Comparison of ENCODE assay signal across 8 mouse cellular contexts in genomic region chr5:117135869-117136268, GRCm38 (mm10). TPM values are rescaled to one million over a fixed set of nuclear protein-coding genes. Genes with fewer than 3 reads are reported as not detected.
DNase-seq lines count a peak whose midpoint lies in the region; ATAC-seq and TF ChIP-seq lines count a peak whose summit lies in the region.

No protein-coding gene starts in this region.

- H3K4me1 ChIP-seq in erythroblast, embryonic 14.5 days (ENCODE audit: control insufficient read depth): peaks cover 90% of the 10 kb centered on the region
- peaks cover 22% of the 10 kb centered on the region for H3K4me1 ChIP-seq in kidney, postnatal 0 days (replicated peaks; ENCODE audit: insufficient read depth, low read length)

- peak overlapping the region; percentile 85 for H3K4me3 ChIP-seq in erythroblast, embryonic 14.5 days (replicated peaks)
- no peak overlapping the region for H3K4me3 ChIP-seq in kidney, postnatal 0 days (replicated peaks; ENCODE audit: low read depth, low read length)
- peak overlapping the region; percentile 76 for H3K4me3 ChIP-seq in macrophage (ENCODE audit: inconsistent target)

- peaks cover 100% of the 10 kb centered on the region for H3K79me2 ChIP-seq in macrophage (ENCODE audit: inconsistent target)

- 0 out of 2 replicates have a peak overlapping the region, but pooled peaks have one; percentile 13 for H3K9ac ChIP-seq in kidney, postnatal 0 days (ENCODE audit: low read depth, low read length)

- no peak overlapping the region for H3K27ac ChIP-seq in kidney, postnatal 0 days
- H3K27ac ChIP-seq in macrophage: peak overlapping the region; percentile 92

- H3K9me3 ChIP-seq in erythroblast, embryonic 14.5 days (ENCODE audit: control insufficient read depth, low read length): no peaks in the 10 kb centered on the region
- H3K9me3 ChIP-seq in kidney, postnatal 0 days (replicated peaks; ENCODE audit: low read length): no peaks in the 10 kb centered on the region

- H3K27me3 ChIP-seq in erythroblast, embryonic 14.5 days (ENCODE audit: control insufficient read depth): no peaks in the 10 kb centered on the region
- H3K27me3 ChIP-seq in kidney, postnatal 0 days (ENCODE audit: insufficient read depth, low read length): no peaks in the 10 kb centered on the region

- H3K4me2 ChIP-seq in kidney, postnatal 0 days (ENCODE audit: low read length): peak overlapping the region; percentile 27

- peaks cover 52% of the 10 kb centered on the region for H3K36me3 ChIP-seq in erythroblast, embryonic 14.5 days (ENCODE audit: control insufficient read depth)
- no peaks in the 10 kb centered on the region for H3K36me3 ChIP-seq in kidney, postnatal 0 days (ENCODE audit: insufficient read depth, low read length)
- peaks cover under 1% of the 10 kb centered on the region; the same call in 1 of the 2 replicates for H3K36me3 ChIP-seq in macrophage (ENCODE audit: inconsistent target)

- peak; percentile 63 for DNase-seq in testis, postnatal 10 days (ENCODE audit: low spot score)
- DNase-seq in testis, postnatal 14 days (ENCODE audit: low spot score): no peak
- peak; percentile 86 for DNase-seq in kidney, postnatal 0 days (ENCODE audit: low spot score)
- peak; percentile 72 for DNase-seq in thymus, postnatal 14 days
- DNase-seq in cerebellum, postnatal 25 days: no peak

- TF ChIP-seq CTCF in kidney, postnatal 0 days (IDR thresholded peaks at IDR 0.05; ENCODE audit: low read depth): no peak

- WGBS in kidney, postnatal 0 days: 5% methylated on average over 9 of the region's 9 CpGs
- 3% methylated on average over 9 of the region's 9 CpGs for WGBS in macrophage (ENCODE audit: missing documents)

- ATAC-seq in kidney, postnatal 0 days (replicated peaks; ENCODE audit: low FRiP score, low read depth): peak; percentile 78
- ATAC-seq in cerebellum, adult (ENCODE audit: insufficient number of reproducible peaks, low FRiP score, low TSS enrichment): no peak

RNA-seq across cellular contexts. Expression of gene Taok3, which starts 15.9 kb away (rescaled TPM):
- polyA plus RNA-seq in erythroblast, embryonic 14.5 days (2012): 5.1 and 5.4 TPM in 2 replicates
- polyA plus RNA-seq in kidney, postnatal 0 days (2015; fragmentation: Nextera tagmentation; extraction: Ambion mirVana): 16.1 and 19.8 TPM in 2 replicates
- total RNA-seq in macrophage (2018; cell fraction: chromatin; rRNA removed): 100 to 1,000 TPM in 24 of 26 experiments, 10 to 100 TPM in 2; 88.3 to 515 (median 403) TPM
- total RNA-seq in macrophage (2018; cell fraction: cytosol; rRNA removed): 100 to 1,000 TPM in 23 of 26 experiments, 10 to 100 TPM in 3; 69.6 to 129 (median 112) TPM
- 100 to 1,000 TPM in 24 of 26 experiments, 10 to 100 TPM in 2; 72.7 to 300 (median 200) TPM for total RNA-seq in macrophage (2018; cell fraction: nucleus; rRNA removed)
- polyA plus RNA-seq in macrophage (2018): 77.8 to 173 TPM (median 90.5 TPM) in 3 replicates

RNA-seq across cellular contexts. Expression of gene Suds3, which starts 20.0 kb away (rescaled TPM):
- polyA plus RNA-seq in erythroblast, embryonic 14.5 days (2012): 8.0 and 8.8 TPM in 2 replicates
- 69.3 and 69.5 TPM in 2 replicates for polyA plus RNA-seq in kidney, postnatal 0 days (2015; fragmentation: Nextera tagmentation; extraction: Ambion mirVana)
- 100 to 1,000 TPM in 1 of 26 experiments, 10 to 100 TPM in 25; 16.4 to 115 (median 53.8) TPM for total RNA-seq in macrophage (2018; cell fraction: chromatin; rRNA removed)
- 10 to 100 TPM; 33.5 to 56.0 (median 44.2) TPM for total RNA-seq in macrophage (2018; cell fraction: cytosol; rRNA removed)
- total RNA-seq in macrophage (2018; cell fraction: nucleus; rRNA removed): 10 to 100 TPM; 19.6 to 83.1 (median 39.0) TPM
- polyA plus RNA-seq in macrophage (2018): 50.8 to 76.9 TPM (median 59.2 TPM) in 3 replicates

Comparison
In these comparisons a context has a peak if more than half of its experiments do, and no peak if none do; other contexts are left out.
1. DNase-seq: peak in testis, postnatal 10 days (single experiment), kidney, postnatal 0 days (single experiment) and thymus, postnatal 14 days (single experiment); none in testis, postnatal 14 days (single experiment) and cerebellum, postnatal 25 days (0 of 2).